Mouse (Mus musculus) liver, embryonic 11.5 days (tissue): ENCODE data around the gene Olfr955. TPM values are rescaled to one million over a fixed set of nuclear protein-coding genes. Genes with fewer than 3 reads are reported as not detected.

ENCODE experiments used
- polyA plus RNA-seq: library from polyadenylated mRNA; unstranded; fragments of >200 nt; fragmentation: Nextera tagmentation; extraction: Ambion mirVana; gene quantifications from 2 replicates; pipeline ENCODE4 v1.2.1, GENCODE M21; 2014

Olfr955 gene
- polyA plus RNA-seq, 1 experiment from 2014 or later, result not detected

Other genes with a start within 250 kb of the Olfr955 start
- not detected in 2 replicates for gene Olfr1537, start 221.9 kb downstream of the Olfr955 start, polyA plus RNA-seq
- not detected in 2 replicates for gene Olfr945, start 195.1 kb downstream of the Olfr955 start, polyA plus RNA-seq
- not detected in 2 replicates for gene Olfr948, start 145.9 kb downstream of the Olfr955 start, polyA plus RNA-seq
- gene Olfr951, start 84.5 kb downstream of the Olfr955 start, polyA plus RNA-seq, result not detected in 2 replicates
- gene Olfr952, start 44.8 kb downstream of the Olfr955 start, polyA plus RNA-seq, result not detected in 2 replicates
- gene Olfr954, start 15.2 kb downstream of the Olfr955 start, polyA plus RNA-seq, result not detected in 2 replicates
- gene Olfr44, start 22.1 kb upstream of the Olfr955 start, polyA plus RNA-seq, result not detected in 2 replicates
- gene Olfr957, start 43.9 kb upstream of the Olfr955 start, polyA plus RNA-seq, result not detected in 2 replicates
- not detected in 2 replicates for gene Olfr958, start 82.1 kb upstream of the Olfr955 start, polyA plus RNA-seq
- not detected in 2 replicates for gene Olfr959, start 103.6 kb upstream of the Olfr955 start, polyA plus RNA-seq
- gene AW551984, start 132.5 kb upstream of the Olfr955 start, polyA plus RNA-seq, result 10.6 and 13.7 TPM in 2 replicates
- gene Olfr148, start 138.7 kb upstream of the Olfr955 start, polyA plus RNA-seq, result not detected in 2 replicates
- not detected in 2 replicates for gene Olfr960, start 149.4 kb upstream of the Olfr955 start, polyA plus RNA-seq
- not detected in 2 replicates for gene Olfr961, start 173.1 kb upstream of the Olfr955 start, polyA plus RNA-seq
- gene Olfr963, start 195.3 kb upstream of the Olfr955 start, polyA plus RNA-seq, result not detected in 2 replicates
- gene Olfr149, start 235.2 kb upstream of the Olfr955 start, polyA plus RNA-seq, result not detected in 2 replicates
- gene Olfr965, start 239.4 kb upstream of the Olfr955 start, polyA plus RNA-seq, result not detected in 2 replicates